Mouse (Mus musculus) ES-CJ7 (cell line): ENCODE measurements at regions not wholly inside any gene's neighbourhood (a gene's known extent, or its start where the extent isn't known, plus 50 kb on each side); places are given as distances from the start of the nearest gene placed in this dataset.
A peak's percentile ranks its signal among the peaks of the same experiment; 100 is the strongest.

ENCODE experiments used
- DNase-seq: peaks from one replicate; pipeline ENCODE4 v3.0.0; 2011; ENCODE audit warnings: low read depth, low spot score

DNA sequence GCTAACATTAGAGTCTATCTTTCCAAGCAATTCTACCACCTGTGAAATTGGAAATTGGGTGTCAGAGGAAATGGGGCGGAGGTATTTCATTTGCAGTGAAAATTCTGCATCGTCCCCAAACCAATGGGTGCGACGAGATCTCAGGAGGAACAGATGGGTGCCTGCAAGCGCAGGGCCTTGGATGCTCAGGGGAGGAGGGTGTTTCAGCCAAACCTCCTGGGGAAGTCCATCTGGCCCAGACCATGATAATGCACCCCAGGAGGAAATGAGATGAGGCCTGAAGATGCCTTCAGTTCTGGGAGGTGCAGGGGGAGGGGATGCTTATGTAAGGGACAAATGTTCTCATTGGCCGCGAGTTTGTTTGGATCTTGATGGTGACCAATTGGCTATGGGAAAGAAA lies 205.9 kb upstream of the Dynlrb2 start:
- DNase-seq = no peak

DNA sequence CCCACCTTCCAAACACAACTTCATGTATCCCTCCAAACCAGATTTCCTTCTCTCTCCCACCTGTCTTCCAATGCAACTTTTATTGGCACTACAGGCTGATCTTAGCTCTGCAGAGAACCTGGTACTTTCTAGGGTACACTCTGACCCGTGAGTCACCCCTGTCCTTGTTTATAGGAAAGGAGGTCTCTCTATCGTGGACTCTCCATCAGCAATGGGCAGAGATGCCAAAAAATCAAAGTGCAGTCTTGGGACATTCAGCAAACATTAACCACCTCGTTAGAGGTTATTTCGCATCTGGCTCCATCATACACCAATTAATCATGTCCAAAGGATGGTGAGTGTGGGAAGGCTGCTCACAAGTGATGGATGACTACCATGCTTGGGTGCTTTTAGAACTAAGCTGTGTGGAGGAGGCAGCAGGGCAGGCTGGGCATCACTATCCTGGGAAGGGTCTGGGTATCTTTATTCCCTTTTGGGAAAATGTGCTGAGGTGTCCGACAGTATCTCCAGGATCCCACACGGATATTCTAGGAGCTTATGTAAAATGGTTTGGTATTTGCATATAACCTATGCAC lies 214.0 kb upstream of the Dynlrb2 start:
- no peak for DNase-seq

DNA sequence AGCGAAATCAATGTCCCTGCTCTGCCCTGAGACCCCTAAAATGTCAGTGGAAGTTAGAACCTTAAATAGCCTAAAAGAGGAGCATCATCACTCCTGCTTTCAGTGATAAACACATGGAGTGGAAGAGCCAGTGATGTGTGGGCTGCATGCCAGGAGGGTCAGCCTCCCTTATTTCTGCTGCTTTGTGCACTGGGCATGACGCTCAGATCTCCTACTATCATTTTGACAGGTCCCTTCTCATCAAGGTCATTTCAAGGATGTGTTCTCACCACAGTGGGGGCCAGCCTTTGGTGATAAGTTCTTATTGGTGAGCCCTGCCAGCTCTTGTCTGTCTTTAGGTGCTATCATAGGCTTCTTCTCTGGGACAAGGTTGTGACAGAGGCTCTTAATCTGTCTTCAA lies 215.5 kb upstream of the Dynlrb2 start:
- DNase-seq = no peak

DNA sequence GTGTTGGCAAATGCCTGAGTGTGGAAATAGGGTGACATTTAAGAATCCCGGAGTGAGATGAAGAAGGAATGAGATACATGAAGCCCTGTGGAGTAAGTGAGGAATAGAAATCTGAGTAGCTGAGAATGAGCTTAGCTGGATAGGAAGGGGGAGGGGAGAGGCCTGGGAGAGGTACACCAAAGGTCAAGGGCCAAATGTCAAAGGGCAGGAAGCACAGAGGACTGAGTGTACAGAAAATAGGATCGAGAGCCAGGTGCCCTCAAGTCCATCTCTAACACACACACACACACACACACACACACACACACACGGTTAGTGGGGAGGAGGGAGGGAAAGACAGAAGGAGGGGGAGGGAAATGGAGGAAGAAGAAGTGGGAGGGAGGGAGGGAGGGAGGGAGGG lies 220.8 kb upstream of the Dynlrb2 start:
- DNase-seq = no peak

DNA sequence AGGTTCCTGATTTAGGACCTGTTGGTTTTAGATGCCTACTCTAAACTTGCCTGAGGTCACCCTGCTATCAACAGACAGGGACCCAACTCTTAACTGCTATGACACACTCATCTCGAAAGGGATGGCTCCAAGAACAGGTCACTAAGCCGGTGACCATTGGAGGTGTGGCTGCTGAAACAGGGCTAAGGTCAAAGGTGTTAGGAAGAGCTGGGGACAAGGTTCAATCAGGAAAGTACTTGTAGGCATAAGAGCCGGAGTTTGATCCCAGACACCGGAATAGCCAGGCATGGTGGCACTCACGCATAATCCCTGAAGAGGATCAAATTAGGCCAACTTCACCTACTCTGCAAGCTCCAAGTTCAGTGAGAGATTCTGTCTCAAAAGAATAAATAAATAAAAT lies 222.4 kb upstream of the Dynlrb2 start:
- DNase-seq = no peak

DNA sequence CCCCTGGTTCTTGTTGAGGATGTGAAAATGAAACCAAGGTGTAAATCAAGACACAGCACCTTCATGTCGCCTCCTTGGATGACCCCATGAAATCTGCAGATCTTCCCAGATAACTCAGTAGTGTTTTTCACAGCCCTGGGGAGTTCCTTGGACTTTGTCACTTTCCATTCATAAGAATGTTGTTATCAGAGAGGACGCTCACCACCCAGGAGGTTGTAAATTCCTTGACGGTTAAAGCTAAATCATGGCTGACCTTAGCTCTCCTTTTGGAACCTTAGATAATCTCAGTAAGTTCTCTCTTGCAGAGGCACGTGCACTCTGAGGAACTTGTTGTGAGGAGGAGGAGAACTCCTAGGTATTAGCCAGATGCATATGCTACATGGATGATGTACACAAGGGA lies 229.8 kb upstream of the Dynlrb2 start:
- no peak for DNase-seq

DNA sequence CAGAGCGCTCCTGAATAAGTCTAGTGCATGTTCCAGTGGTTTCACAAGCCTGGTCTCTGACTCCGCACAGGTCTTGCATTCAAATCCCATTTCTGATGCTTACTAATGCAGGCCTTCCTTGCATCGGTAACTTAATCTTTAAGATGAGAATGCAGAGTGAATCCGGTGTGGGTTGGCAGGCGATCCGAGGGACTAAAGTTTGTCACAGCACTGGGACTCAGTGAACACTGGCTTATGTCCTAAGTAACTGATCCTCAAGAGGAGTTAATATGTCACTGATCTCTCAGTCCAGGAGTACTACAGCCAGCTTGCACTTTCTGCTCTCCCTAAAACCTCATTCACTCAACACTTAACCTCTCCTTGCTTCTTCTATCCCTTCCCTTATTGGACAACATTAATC lies 233.5 kb upstream of the Dynlrb2 start:
- no peak for DNase-seq

DNA sequence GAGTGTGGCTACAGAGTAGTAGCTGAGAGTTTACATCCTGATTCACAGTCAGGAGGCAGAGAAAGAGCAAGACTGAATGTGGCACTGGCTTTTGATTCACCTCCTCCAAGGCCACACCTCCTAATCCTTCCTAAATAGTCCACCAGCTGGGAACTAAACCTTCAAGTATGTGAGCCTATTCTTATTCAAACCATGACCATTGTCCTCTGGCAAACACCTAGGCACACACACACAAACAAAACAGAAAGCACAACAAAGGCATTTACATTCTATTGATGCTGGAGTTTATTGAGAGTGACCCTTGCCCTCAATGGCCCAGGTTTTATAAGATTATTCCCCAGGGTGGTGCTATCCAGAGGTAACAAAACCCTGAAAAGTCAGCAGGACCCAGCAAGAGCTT lies 235.4 kb upstream of the Dynlrb2 start:
- peak; percentile 76 for DNase-seq

DNA sequence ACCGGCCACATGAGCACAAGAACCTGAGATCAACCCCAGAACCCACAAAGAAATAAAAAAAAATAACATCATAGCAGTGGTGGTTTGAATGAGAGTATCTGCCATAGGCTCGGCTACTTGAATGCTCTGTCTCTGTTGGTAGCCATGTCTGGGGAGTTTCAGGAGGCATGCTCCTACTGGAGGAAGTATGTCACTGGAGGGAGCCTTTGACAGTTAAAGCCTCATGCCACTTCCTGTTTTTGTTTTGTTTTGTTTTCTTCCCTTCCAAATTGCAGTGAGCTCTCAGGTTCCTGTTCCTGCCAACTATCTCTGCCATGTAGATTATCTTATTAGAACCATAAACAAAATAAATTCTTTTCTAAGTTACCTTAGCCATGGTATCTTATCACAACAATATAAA lies 236.1 kb upstream of the Dynlrb2 start:
- no peak for DNase-seq

DNA sequence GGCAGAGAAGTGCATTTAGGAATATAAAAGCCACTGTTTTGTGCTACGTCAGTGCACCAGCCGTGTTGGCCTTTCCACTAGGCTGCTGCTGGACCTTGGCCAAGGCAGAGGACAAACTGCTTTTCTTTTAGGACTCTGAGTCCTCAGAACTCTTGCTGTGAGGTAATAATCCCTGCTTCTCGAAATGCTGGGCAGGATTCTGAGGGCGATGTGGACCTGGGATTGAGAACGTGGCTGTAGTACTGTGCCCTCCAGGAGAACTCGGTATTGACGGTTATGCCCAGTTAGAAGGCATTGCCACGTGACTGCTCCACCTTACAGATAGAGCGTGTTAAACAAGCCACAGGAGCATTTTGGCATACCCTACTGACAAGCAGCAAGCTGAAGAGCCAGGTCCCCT lies 236.6 kb upstream of the Dynlrb2 start:
- DNase-seq = no peak

DNA sequence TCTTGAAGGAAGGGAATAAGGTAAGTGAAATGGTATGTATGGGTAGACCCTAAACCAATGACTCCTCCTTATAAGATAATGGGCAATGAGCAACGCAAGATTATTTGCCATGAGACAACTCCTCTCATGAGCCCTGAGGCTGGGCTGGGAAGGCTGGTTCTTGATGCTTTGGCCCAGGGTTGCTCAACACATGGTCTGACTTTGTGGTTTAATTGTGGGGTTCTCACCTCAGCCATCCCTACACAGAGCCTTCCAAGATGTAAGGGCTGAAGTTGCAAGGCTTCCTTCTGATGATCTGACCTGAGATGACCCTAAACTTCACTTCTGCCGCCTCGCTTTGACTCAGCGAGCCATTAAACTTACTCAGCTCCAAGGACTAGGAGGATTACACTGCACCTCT lies 237.8 kb upstream of the Dynlrb2 start:
- DNase-seq = no peak

DNA sequence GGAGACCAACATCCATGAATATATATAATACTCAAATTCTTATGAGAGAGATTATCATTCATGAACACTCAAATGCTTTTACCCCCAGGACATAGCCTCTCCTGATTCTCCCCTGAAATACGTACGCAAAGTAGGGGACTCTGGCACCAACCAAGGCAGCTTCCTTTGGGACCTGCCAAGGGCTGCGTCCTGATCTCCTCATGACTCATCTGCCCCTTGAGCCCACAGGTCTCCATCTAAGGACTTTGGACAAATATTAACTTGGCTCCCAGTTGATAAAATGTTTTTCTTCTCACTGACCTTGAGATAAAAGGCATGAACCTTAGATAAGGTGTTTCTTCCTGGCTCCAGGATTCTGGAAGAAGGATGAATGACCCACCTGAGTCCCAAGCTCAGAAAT lies 239.2 kb upstream of the Dynlrb2 start:
- no peak for DNase-seq

DNA sequence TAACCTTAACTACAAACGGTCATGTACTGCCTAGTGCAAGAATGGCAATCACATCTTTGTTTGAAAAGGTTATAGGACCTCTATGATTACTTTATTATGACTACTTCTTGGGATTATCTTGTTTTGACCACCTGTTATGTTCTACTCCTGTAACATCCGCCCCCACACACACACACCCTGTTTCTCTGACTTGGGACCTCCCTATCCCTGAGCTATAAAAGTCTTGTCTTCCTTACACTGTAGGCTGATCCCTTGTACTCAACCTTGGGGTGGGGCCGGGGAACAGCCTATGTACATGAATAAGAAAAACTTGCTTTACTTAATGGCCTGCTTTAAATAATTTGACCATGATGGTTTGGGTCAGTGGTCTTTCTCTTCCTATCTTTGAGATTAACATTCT lies 240.7 kb upstream of the Dynlrb2 start:
- DNase-seq = no peak

DNA sequence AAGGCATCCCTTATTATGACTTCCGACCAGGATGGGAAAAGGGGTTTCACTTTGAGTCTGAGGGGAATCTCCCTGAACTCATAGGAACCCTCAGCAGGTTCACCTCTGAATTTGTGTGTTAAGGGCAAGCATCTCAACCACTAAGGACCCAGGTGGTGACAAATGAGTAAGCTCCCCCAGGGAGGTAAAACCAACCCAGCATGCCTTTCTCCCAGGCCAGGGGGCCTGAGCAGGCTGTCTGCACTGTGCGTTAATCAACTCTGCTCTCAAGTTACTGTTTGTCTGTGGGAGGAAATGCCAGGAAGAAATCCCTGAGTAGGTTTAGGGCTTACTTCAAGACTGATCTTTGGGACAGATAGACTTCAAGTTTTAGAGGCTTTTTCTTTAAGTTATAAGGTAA lies 243.5 kb upstream of the Dynlrb2 start:
- no peak for DNase-seq

DNA sequence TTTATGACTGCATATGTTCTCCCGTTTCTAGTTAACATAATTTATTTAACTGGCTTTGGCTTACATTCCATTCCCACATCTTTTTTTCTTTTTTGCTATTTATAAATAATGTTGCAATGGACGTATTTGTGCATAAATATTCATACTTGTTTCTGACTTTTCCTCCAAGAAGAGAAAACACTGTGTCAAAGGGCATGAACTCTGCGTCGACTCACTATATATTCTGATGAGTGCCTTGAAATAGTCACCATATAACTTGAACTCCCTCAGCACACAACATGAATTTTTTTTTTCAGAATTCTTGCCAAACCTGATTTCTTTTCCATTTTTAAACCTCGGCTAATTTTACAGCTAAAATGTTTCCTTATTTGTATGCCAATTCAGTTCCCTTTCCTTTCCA lies 249.4 kb upstream of the Dynlrb2 start:
- DNase-seq = no peak

DNA sequence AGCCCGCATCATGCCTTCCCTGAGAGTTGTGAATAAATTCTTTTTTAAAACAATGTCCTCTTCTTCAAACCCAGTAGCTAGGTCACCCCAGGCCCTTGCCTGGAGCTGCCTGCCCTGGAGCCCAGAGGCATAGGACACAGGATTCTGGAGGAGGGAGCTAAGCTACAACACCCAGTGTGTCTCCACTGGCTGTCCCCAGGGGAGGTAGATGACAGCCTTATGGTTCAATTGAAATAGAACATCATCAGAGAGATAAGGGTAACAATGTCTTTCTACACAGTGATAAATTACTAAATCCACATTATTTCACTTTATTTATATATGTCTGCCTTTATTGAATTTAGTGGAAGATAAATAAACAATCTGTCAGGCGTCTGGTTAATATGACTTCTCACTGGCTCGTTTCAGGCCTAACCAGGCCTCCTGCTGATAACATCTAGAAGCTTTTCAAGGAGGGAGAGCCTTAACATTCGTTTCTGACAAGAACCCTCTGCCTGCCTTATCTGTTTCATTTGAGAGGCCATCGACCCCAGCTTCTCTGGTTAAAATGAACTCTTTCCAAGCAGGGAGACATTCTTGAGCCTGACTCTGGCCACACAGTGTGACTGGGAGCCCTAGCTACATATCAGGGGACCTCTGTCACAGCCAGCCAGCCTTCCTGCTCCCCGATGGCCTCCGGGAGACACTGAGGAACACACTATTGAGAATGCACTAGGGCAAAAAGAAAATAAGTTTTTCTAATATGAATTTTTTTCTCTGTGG lies 252.1 kb upstream of the Dynlrb2 start:
- DNase-seq = no peak

DNA sequence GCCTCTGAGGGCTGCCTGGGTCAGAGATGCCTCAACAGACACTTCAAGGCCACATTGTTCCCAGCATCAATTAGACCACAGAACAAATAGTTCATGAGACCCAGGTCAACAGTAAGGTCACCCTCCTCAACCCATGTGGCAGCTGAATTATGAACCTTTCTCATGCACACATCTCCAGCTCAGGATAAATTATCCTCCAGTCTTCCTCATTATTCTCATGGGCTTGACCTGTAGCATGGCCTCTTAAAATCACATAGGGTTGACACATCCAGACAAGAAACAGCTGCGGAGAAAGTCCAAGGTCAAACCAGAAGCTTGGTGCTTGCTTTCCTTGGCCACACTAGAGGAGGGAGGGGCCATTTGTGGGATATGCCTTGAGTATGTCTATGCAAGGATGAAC lies 256.4 kb upstream of the Dynlrb2 start:
- no peak for DNase-seq

DNA sequence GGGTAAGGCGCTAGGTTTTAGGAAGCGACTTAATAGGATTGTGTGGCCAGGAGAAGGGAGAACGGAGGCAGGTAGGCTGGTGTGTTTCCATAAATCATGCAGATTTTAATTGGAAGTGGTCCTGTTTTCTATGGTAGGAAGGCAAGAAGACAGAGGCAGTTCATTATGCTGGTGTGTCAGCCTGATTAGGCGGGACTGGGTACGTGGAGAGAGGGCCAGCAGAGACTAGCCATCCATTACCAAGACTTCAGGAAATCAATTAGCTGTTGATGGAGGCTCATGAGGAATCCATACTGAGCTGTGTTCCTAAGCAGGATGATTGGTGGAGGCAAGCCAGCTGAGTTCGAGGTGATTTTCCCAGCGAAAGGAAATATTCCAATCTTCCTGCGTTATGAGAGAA lies 261.3 kb upstream of the Dynlrb2 start:
- no peak for DNase-seq

DNA sequence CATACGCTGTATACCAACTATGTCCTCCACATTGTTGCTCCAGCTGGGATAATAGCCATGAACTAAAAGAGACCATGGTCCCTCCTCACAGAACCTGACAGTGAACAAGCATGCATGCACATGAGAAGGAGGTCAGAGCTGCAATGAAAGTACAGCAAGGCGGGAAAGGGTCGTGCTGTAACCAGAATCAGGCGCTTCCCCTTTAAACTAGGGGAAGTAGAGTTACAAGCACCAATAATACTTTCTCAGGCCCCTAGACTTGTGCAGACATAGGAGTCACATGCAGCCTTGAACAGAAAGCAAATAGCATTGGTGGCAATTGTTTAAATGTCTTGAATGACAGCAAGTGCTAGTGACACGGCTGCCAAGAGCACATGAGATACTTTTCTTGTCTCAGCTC lies 261.8 kb upstream of the Dynlrb2 start:
- no peak for DNase-seq

DNA sequence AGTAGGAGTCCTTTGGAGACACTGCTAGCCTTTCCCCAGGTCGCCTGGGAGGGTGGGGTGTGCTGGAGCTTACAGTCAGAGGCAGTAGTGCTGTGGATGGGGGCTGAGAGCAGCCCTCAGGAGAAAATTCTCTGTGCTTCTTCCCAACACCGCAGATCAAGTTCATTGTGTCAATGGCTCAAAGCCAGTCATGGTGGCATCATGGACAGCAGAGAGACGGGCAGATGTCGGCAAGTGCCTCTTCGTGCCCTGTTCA lies 262.9 kb upstream of the Dynlrb2 start:
- no peak for DNase-seq

DNA sequence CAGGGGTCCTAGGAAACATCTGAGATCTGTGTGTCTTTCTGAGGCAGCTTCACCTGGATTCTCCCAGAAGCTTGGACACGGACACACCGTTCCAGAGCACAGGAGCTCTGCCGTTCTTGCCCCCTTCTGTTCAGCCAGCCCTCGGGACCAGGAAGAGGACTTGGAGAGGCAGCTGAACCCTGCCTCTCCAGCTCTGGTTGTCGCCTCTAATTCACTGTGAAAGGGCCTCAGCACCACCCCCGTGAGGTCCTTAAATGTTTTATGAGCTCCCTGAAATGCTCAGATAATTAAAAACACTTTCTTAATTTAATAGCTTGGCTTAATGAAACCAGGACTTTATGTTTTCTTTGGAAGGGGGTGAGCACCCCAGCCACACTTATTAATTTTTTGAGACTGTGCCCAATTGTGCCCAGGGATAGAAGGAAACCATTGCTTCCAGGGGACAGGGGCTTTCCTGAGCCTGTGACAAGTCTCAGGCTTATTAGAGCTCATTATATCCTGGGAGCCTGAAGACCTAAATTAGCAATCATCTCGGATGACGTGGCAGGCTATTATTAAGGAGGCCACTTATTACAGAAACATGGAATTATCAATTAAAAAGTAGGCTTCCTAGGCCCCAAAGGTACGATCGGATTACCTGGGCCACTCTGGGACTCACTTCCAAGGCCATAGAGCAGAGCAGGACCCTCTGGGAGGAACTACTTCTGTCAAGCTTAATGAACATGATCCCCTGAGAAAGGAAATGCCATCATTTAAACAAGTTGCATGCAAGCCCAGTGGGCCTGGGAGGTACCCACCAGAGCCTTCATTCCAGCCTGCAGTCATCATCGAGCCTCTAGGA lies 263.4 kb upstream of the Dynlrb2 start:
- no peak for DNase-seq

DNA sequence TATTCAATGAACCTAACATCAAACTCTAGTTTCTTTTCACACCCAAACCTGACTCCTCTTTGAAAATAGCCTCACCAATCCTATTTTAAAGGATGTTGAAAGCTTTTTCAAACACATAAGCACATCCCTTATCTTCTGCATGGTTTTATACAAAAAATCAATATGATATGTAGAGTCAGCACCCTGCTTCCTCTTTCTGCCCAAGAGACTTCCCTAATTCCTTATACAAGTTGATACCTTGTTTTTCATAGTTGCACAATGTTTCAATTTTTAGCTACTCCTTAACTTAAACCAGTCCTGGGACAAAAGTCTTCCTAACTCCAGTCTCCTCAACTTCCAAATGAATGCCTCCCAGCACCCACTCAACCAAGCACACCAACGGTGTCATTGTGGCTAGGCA lies 266.1 kb upstream of the Dynlrb2 start:
- no peak for DNase-seq

DNA sequence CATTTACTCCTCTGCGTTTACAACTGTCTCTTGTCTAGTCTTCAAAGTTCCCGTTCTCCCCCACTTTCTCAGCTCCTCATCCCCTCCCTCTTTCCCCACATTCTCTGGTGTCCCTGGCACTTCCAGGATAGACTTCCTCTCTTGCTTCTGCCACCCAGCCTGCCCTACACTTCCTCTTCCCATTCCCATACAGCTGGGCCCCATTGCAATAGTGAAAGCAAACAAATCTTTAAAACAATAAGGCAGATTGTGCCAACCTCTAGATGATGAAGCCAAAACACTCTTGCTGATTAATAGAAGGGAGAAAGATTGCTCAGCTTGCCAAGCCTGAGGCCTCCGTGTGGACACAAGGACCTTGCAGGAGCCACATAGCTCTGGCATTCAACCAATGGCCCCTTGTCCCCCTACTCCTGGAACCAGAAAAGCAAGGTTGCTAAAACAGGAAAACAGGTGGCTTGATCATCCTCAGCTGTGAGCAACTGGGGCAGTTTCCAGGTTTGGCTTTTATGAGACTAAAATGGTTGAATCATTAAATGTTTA lies 267.1 kb upstream of the Dynlrb2 start:
- no peak for DNase-seq
